Mouse (Mus musculus): ENCODE measurements around the gene Olfr26.

GRCm38 (mm10) chr9:38805696-38806095, 49.2 kb upstream of the Olfr26 start:
- no peak for TF ChIP-seq CTCF (conservative IDR thresholded peaks at IDR 0.05; ENCODE audit: low read length)
- TF ChIP-seq POU5F1 (IDR thresholded peaks at IDR 0.05; ENCODE audit: borderline replicate concordance, low read length) = no peak
- TF ChIP-seq NANOG (IDR thresholded peaks at IDR 0.05; ENCODE audit: borderline replicate concordance, low read length) = no peak

Measured in E14TG2a.4 (cell line).